Mouse (Mus musculus): ENCODE data around the gene Ggcx. TPM values are rescaled to one million over a fixed set of nuclear protein-coding genes. Genes with fewer than 3 reads are reported as not detected.
"Not testable (repeated sequence)": the region's sequence is repeated elsewhere in the genome, so short reads cannot be mapped to it uniquely, and the experiment has no call there.

Ggcx gene
- polyA plus RNA-seq, 1 experiment from 2014 or later, result 29.5 TPM

GRCm38 (mm10) chr6:72478691-72479090 is 64.6 kb downstream of the Ggcx start:
- WGBS, result 88% methylated on average over 3 of the region's 3 CpGs

GRCm38 (mm10) chr6:72479645-72480421 is 65.7 kb downstream of the Ggcx start:
- 78% methylated on average over 12 of the region's 12 CpGs for WGBS
- H3K36me3 ChIP-seq (ENCODE audit: control insufficient read depth, insufficient read depth), result no peaks in the 10 kb centered on the region
- no peak overlapping the region for H3K9ac ChIP-seq (ENCODE audit: low read length)
- H3K9me3 ChIP-seq (replicated peaks; ENCODE audit: control insufficient read depth, low read length), result no peaks in the 10 kb centered on the region
- no peak overlapping the region for H3K4me3 ChIP-seq (ENCODE audit: low read length)
- H3K27ac ChIP-seq (ENCODE audit: low read length), result no peak overlapping the region
- no peak overlapping the region for H3K4me2 ChIP-seq (ENCODE audit: low read depth, low read length)
- no peaks in the 10 kb centered on the region for H3K27me3 ChIP-seq (ENCODE audit: control insufficient read depth, insufficient read depth, low read length)
- no peak for ATAC-seq (replicated peaks; ENCODE audit: extremely low read depth, insufficient read depth, low FRiP score)
- no peaks in the 10 kb centered on the region for H3K4me1 ChIP-seq (ENCODE audit: control insufficient read depth, insufficient read depth, low read length)

More at GRCm38 (mm10) chr6:72478691-72479090, 64.6 kb downstream of the Ggcx start:
- not testable (repeated sequence) for H3K4me3 ChIP-seq (ENCODE audit: low read length); H3K27ac ChIP-seq (ENCODE audit: low read length); H3K9me3 ChIP-seq (replicated peaks; ENCODE audit: control insufficient read depth, low read length); H3K4me2 ChIP-seq (ENCODE audit: low read depth, low read length); H3K9ac ChIP-seq (ENCODE audit: low read length); H3K4me1 ChIP-seq (ENCODE audit: control insufficient read depth, insufficient read depth, low read length); ATAC-seq (replicated peaks; ENCODE audit: extremely low read depth, insufficient read depth, low FRiP score); H3K27me3 ChIP-seq (ENCODE audit: control insufficient read depth, insufficient read depth, low read length); H3K36me3 ChIP-seq (ENCODE audit: control insufficient read depth, insufficient read depth)

- H3K9ac ChIP-seq (ENCODE audit: low read length), result no peak overlapping the region
- H3K4me2 ChIP-seq (ENCODE audit: low read depth, low read length), result no peak overlapping the region
- no peak overlapping the region for H3K4me3 ChIP-seq (ENCODE audit: low read length)
- no peak for ATAC-seq (replicated peaks; ENCODE audit: extremely low read depth, insufficient read depth, low FRiP score)
- no peaks in the 10 kb centered on the region for H3K4me1 ChIP-seq (ENCODE audit: control insufficient read depth, insufficient read depth, low read length)
- no peaks in the 10 kb centered on the region for H3K9me3 ChIP-seq (replicated peaks; ENCODE audit: control insufficient read depth, low read length)
- no peaks in the 10 kb centered on the region for H3K27me3 ChIP-seq (ENCODE audit: control insufficient read depth, insufficient read depth, low read length)
- no peaks in the 10 kb centered on the region for H3K36me3 ChIP-seq (ENCODE audit: control insufficient read depth, insufficient read depth)
- no peak overlapping the region for H3K27ac ChIP-seq (ENCODE audit: low read length)
- 43% methylated on average over 2 of the region's 2 CpGs for WGBS
Observed at GRCm38 (mm10) chr6:72480422-72480702, 66.3 kb downstream of the Ggcx start.

Other genes starting within 250 kb of the Ggcx start
- 14.5 and 17.0 TPM in 2 replicates for gene Atoh8, start 178.7 kb upstream of the Ggcx start, polyA plus RNA-seq (2015; fragmentation: Nextera tagmentation; extraction: Ambion mirVana)
- 2.9 and 27.8 TPM in 2 replicates for gene Sftpb, start 109.7 kb upstream of the Ggcx start, polyA plus RNA-seq (2015; fragmentation: Nextera tagmentation; extraction: Ambion mirVana)
- gene Usp39, start 69.1 kb upstream of the Ggcx start, polyA plus RNA-seq (2015; fragmentation: Nextera tagmentation; extraction: Ambion mirVana), result 26.3 and 27.3 TPM in 2 replicates
- 16.0 TPM in 2 replicates for gene 0610030E20Rik, start 67.0 kb upstream of the Ggcx start, polyA plus RNA-seq (2015; fragmentation: Nextera tagmentation; extraction: Ambion mirVana)
- 12.9 and 13.8 TPM in 2 replicates for gene Tmem150a, start 58.9 kb upstream of the Ggcx start, polyA plus RNA-seq (2015; fragmentation: Nextera tagmentation; extraction: Ambion mirVana)
- 92.2 and 93.6 TPM in 2 replicates for gene Rnf181, start 47.4 kb upstream of the Ggcx start, polyA plus RNA-seq (2015; fragmentation: Nextera tagmentation; extraction: Ambion mirVana)
- 40.1 and 46.0 TPM in 2 replicates for gene Vamp5, start 33.8 kb upstream of the Ggcx start, polyA plus RNA-seq (2015; fragmentation: Nextera tagmentation; extraction: Ambion mirVana)
- 134 and 139 TPM in 2 replicates for gene Vamp8, start 23.6 kb upstream of the Ggcx start, polyA plus RNA-seq (2015; fragmentation: Nextera tagmentation; extraction: Ambion mirVana)
- 305 and 318 TPM in 2 replicates for gene Mat2a, start 25.2 kb downstream of the Ggcx start, polyA plus RNA-seq (2015; fragmentation: Nextera tagmentation; extraction: Ambion mirVana)
- 0.16 TPM in 1 of 2 replicates, not detected in the other for gene Sh2d6, start 107.4 kb downstream of the Ggcx start, polyA plus RNA-seq (2015; fragmentation: Nextera tagmentation; extraction: Ambion mirVana)
- gene Capg, start 130.1 kb downstream of the Ggcx start, polyA plus RNA-seq (2015; fragmentation: Nextera tagmentation; extraction: Ambion mirVana), result 32.3 and 32.8 TPM in 2 replicates
- gene Elmod3, start 184.1 kb downstream of the Ggcx start, polyA plus RNA-seq (2015; fragmentation: Nextera tagmentation; extraction: Ambion mirVana), result 13.8 and 15.2 TPM in 2 replicates
- gene Retsat, start 184.2 kb downstream of the Ggcx start, polyA plus RNA-seq (2015; fragmentation: Nextera tagmentation; extraction: Ambion mirVana), result 25.3 and 30.5 TPM in 2 replicates
- 25.3 and 26.2 TPM in 2 replicates for gene Tgoln1, start 202.7 kb downstream of the Ggcx start, polyA plus RNA-seq (2015; fragmentation: Nextera tagmentation; extraction: Ambion mirVana)

Measured in heart, embryonic 16.5 days (tissue).